ENCODE assay signal across 27 mouse cellular contexts in the genomic region with DNA sequence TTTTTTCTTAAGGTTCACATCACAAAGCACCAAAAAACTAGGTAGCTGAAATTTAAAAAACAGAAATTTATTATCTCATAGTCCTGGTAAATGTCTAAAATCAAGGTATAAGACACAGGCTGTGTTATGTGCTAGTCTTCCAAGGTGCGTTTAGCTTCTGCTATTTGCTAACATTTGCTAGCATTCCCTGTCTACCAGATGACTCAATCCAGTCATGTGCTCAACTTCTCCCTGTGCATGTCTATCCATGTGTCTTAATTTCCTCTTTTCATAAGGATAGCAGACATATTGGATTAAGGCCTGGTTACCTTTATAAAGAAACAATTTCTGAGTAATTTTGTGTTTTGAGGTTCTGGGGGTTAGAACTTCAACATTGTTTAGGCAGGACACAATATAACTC.
DNase-seq lines count a peak whose midpoint lies in the region; ATAC-seq and TF ChIP-seq lines count a peak whose summit lies in the region.
"Had no signal": no experiment of that assay in that cellular context is flagged by ENCODE, and none has a peak within 500 bp of the region (broad histone marks: within the 10 kb centered on the region; RNA-seq: fewer than 3 reads in every experiment).

No protein-coding gene starts in this region.

- no peak for TF ChIP-seq CTCF in liver, adult 2 months (IDR thresholded peaks at IDR 0.05; ENCODE audit: low read depth, low read length)
- no peak for TF ChIP-seq CTCF in bone marrow macrophage, adult 2 months (IDR thresholded peaks at IDR 0.05; ENCODE audit: low read depth, low read length)

- H3K9me3 ChIP-seq in liver, embryonic 12.5 days (replicated peaks), result no peaks in the 10 kb centered on the region
- H3K9me3 ChIP-seq: embryonic facial prominence, embryonic 10.5 days; embryonic facial prominence, embryonic 12.5 days; forebrain, embryonic 13.5 days; forebrain, embryonic 15.5 days; G1E had no signal

- H3K4me2 ChIP-seq in liver, embryonic 12.5 days, result no peak overlapping the region
- H3K4me2 ChIP-seq: embryonic facial prominence, embryonic 12.5 days; forebrain, embryonic 13.5 days; forebrain, embryonic 15.5 days had no signal

- no peaks in the 10 kb centered on the region for H3K4me1 ChIP-seq in liver, adult 2 months (ENCODE audit: control insufficient read depth, insufficient read depth, low read length)
- no peaks in the 10 kb centered on the region for H3K4me1 ChIP-seq in liver, embryonic 12.5 days
- H3K4me1 ChIP-seq in bone marrow macrophage, adult 2 months (ENCODE audit: control insufficient read depth, insufficient read depth, low read length), result peaks cover 6% of the 10 kb centered on the region
- H3K4me1 ChIP-seq: embryonic facial prominence, embryonic 10.5 days; embryonic facial prominence, embryonic 12.5 days; forebrain, embryonic 13.5 days; forebrain, embryonic 15.5 days had no signal

- DNase-seq in liver, adult 2 months (ENCODE audit: extremely low read depth, low read depth, low spot score), result peak; percentile 21
- DNase-seq in left cerebral cortex, postnatal 25 days (ENCODE audit: low spot score in 2 of 2), result no peak
- no peak for DNase-seq in adrenal gland, postnatal 10 days
- no peak for DNase-seq in adrenal gland, postnatal 25 days
- DNase-seq: adrenal gland, adult 8-10 months; adrenal gland, postnatal 36 days; B cell, adult 2 months; cerebellum, adult 11 months; cerebellum, adult 18-20 months; cerebellum, adult 8-10 months; cerebellum, adult 9-11 months; cerebellum, postnatal 14 days; cerebellum, postnatal 36 days; forebrain, postnatal 0 days had no signal

- no peak overlapping the region for H3K9ac ChIP-seq in liver, adult 2 months (ENCODE audit: low read depth, low read length)
- no peak overlapping the region for H3K9ac ChIP-seq in liver, embryonic 12.5 days
- H3K9ac ChIP-seq: embryonic facial prominence, embryonic 12.5 days; forebrain, embryonic 13.5 days; forebrain, embryonic 15.5 days; forebrain, postnatal 0 days had no signal

- no peaks in the 10 kb centered on the region for H3K27me3 ChIP-seq in liver, adult 2 months (ENCODE audit: control insufficient read depth, insufficient read depth, low read length)
- H3K27me3 ChIP-seq in liver, embryonic 12.5 days (replicated peaks), result no peaks in the 10 kb centered on the region
- H3K27me3 ChIP-seq: CH12.LX; embryonic facial prominence, embryonic 12.5 days; forebrain, embryonic 13.5 days; forebrain, embryonic 15.5 days; Patski had no signal

- intact Hi-C loops in left cerebral cortex, postnatal 25 days (cut with DNase I), result no loop called here

- no peak for TF ChIP-seq POLR2A in liver, adult 2 months (IDR thresholded peaks at IDR 0.05; ENCODE audit: extremely low read depth, insufficient read depth, low read length)
- TF ChIP-seq POLR2A in bone marrow macrophage, adult 2 months (IDR thresholded peaks at IDR 0.05; ENCODE audit: borderline replicate concordance, low read depth, low read length), result no peak

- ATAC-seq in liver, embryonic 12.5 days, result no peak
- peak; percentile 87 for ATAC-seq in granulocyte monocyte progenitor cell, adult 5-6 weeks (replicated peaks; ENCODE audit: poor library complexity, severe bottlenecking)
- peak; percentile 84 for ATAC-seq in megakaryocyte progenitor cell, adult 5-6 weeks (replicated peaks; ENCODE audit: poor library complexity)
- ATAC-seq: activated CD4-positive, CD25-positive, alpha-beta regulatory T cell, adult 4 months; CD4-positive, CD25-positive, alpha-beta regulatory T cell, adult 4 months; forebrain, embryonic 13.5 days; forebrain, embryonic 15.5 days; forebrain, postnatal 0 days; Patski had no signal

- no peaks in the 10 kb centered on the region for H3K79me2 ChIP-seq in liver, adult 2 months (ENCODE audit: control insufficient read depth, insufficient read depth, low read length)

- H3K4me3 ChIP-seq in liver, adult 2 months (ENCODE audit: insufficient read depth, low read depth, low read length), result no peak overlapping the region
- H3K4me3 ChIP-seq in liver, embryonic 12.5 days, result no peak overlapping the region
- no peak overlapping the region for H3K4me3 ChIP-seq in bone marrow macrophage, adult 2 months (ENCODE audit: insufficient read depth, low read length)
- H3K4me3 ChIP-seq: embryonic facial prominence, embryonic 10.5 days; embryonic facial prominence, embryonic 12.5 days; forebrain, embryonic 13.5 days; forebrain, embryonic 15.5 days had no signal

- no peak overlapping the region for H3K27ac ChIP-seq in liver, adult 2 months (replicated peaks; ENCODE audit: insufficient read depth, low read depth, low read length)
- H3K27ac ChIP-seq in liver, embryonic 12.5 days, result no peak overlapping the region
- peak overlapping the region; percentile 55; the same call in 1 of the 2 replicates for H3K27ac ChIP-seq in bone marrow macrophage, adult 2 months (ENCODE audit: insufficient read depth, low read depth, low read length)
- H3K27ac ChIP-seq: embryonic facial prominence, embryonic 10.5 days; embryonic facial prominence, embryonic 12.5 days; forebrain, embryonic 13.5 days; forebrain, embryonic 15.5 days had no signal

- WGBS in liver, adult 2 months, result 89% methylated on average over 1 of the region's 1 CpGs
- 75% methylated on average over 1 of the region's 1 CpGs for WGBS in liver, embryonic 12.5 days (ENCODE audit: insufficient replicate concordance)

- no peaks in the 10 kb centered on the region for H3K36me3 ChIP-seq in liver, adult 2 months (ENCODE audit: control insufficient read depth, insufficient read depth, low read length)
- H3K36me3 ChIP-seq in liver, embryonic 12.5 days, result no peaks in the 10 kb centered on the region
- H3K36me3 ChIP-seq: embryonic facial prominence, embryonic 10.5 days; embryonic facial prominence, embryonic 12.5 days; forebrain, embryonic 15.5 days; G1E had no signal
